Mouse (Mus musculus) retina, postnatal 1 day (tissue): Measurements from ENCODE around the gene March10.
A peak's percentile ranks its signal among the peaks of the same experiment; 100 is the strongest.

ENCODE experiments used
- DNase-seq: peaks from one replicate; pipeline ENCODE4 v3.0.0-alpha.2; 2012

The March10 gene

DNA sequence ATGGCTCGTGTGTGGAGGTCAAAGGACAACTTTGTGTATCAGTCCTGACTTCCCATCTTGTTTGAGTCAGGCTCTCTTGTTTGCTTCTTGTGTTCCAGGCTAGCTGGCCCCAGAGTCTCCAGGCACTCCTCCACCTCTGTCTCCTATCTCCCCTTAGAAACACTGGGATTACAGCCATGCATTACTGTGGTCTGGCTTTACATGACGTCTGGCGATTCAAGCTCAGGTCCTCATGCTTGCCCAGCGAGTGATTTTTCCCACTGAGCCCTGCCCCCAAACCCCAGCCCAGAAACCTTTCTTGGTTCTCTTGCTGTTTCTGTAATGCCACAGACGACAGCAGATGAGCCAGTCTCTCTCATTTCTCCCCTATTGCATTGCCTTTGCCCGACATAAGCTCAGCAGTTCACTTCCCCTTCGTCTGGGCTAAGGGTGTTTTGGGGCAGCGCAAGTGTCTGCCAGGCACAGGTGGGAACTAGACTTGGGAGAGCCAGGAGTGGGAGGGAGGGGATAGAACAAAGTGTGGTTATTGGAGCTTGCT lies 8.0 kb upstream of the March10 start:
- DNase-seq = no peak

- peak; percentile 47 for DNase-seq
These were observed 3.4 kb upstream of the March10 start for GRCm38 (mm10) chr11:105459900-105460299.

- no peak for DNase-seq
These were observed 506 bp upstream of the March10 start for GRCm38 (mm10) chr11:105457041-105457440.

DNA sequence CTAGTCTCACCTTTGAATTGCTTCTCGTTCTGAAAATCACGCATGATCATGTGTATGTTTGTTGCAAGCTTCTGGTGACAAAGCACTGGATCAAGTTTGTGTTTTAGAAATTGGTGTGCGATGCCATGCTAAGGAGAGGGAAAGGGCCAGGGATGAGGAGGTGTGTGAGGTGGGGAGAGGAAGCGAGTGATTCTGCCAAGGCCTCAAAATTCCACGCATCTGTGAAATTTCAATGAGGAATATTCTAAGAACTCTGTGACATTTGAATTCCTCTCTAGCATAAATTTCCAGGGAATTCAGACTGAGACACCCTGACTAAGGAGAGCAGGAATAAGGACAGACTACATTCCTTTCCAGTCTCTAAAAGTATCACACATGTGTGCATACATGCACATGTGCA lies 1.4 kb downstream of the March10 start:
- DNase-seq = no peak

- DNase-seq = no peak
These were observed 3.5 kb downstream of the March10 start for GRCm38 (mm10) chr11:105453084-105453483.

- no peak for DNase-seq
These were observed 4.0 kb downstream of the March10 start for GRCm38 (mm10) chr11:105452504-105452903.

- peak; percentile 39 for DNase-seq
These were observed 4.9 kb downstream of the March10 start for GRCm38 (mm10) chr11:105451553-105452135.

DNA sequence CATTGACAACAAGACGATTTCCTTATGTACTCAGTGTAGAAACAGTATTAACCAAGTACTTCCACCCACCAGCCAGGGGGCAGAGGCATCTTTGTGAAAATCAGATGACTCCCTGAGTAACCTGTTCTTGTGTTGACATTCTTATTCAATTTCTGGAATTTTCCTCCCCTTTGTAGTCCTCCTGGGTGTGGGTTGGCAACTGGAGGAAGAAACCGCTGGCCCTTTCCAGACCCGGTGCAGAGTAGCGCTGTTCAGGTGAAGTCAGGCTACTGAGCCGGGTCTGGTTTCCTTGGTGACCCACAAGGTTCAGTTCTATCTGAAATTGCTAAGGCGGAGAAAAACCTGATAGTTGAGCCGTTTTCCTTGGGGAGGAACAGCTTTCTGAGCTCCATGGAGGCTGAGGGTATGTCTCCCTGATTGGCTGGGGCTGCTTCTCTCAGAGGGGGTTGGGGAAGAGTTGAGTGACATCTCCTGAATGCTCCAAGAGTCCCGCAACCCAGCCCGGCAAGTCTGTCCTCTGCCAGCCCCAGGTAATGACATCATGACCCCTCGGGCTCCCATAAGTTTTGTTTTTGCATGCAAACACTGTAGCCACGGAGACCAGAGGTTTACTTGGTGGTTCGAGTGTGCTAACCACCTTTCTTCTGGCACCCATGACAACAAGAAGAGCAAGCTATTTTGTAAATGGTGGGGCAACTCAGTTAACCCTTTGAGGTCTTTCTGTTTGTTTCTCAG lies 6.8 kb downstream of the March10 start:
- no peak for DNase-seq

DNA sequence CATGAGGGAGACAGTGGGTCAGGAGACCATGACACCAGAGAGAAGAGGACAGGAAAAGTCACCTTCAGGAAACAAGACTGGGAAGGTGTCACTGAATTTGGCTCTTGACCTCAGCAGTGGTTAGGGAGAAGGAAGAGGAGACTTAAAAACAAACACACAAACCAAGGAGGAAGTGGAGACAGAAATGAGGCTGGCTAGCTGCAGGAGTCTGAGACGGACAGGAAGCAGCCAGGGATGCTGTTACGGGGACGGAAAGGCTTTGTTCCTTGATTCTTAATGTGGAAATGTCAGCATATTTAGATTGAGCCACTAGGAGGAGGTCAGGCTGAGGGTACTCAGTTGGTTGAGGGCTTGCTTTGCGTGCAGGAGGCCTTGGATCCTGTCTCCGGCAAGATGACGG lies 8.9 kb downstream of the March10 start:
- DNase-seq = no peak

- no peak for DNase-seq
These were observed 10.3 kb downstream of the March10 start for GRCm38 (mm10) chr11:105446221-105446620.

GRCm38 (mm10) chr11:105445741-105446140 lies 10.8 kb downstream of the March10 start:
- DNase-seq = no peak

DNA sequence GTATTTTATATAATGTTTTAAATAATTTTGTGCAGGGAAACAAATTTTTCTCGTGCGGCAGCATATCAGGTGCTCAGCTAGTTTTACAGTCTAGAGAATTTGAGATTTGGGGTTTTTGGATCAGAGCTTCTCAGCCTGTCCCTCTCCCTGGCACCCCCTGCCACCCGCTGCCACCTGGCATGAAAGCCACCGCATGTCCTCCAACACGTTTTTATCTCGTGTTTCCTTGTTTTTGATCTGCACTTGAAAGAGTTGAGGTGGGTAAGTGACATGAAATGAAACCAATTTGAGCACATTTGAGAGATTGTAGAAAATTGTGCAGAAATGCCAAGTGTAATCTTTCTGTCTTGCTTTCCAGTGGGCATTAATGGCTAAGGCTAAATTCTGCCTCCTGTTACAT lies 11.6 kb downstream of the March10 start:
- DNase-seq = no peak

GRCm38 (mm10) chr11:105443505-105443904 lies 13.0 kb downstream of the March10 start:
- no peak for DNase-seq

DNA sequence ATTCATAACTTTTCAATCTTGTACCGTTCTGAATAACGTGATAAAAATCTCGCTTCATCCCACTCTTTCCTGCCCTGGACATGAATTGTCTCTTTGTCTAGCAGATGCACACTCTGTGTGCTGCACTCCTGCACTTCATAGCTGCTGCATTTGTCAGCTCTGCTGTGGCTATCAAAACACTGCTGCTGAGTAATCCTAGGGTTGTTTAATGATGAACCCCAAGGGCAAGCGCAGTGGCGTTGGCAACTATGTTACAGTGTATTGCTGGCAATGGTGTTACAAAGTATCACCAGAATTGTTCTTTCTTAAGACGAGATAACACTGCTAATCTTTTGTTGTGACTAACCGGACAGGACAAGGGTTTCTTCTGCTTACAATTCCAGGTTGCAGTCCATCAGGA lies 16.7 kb downstream of the March10 start:
- DNase-seq = no peak

DNA sequence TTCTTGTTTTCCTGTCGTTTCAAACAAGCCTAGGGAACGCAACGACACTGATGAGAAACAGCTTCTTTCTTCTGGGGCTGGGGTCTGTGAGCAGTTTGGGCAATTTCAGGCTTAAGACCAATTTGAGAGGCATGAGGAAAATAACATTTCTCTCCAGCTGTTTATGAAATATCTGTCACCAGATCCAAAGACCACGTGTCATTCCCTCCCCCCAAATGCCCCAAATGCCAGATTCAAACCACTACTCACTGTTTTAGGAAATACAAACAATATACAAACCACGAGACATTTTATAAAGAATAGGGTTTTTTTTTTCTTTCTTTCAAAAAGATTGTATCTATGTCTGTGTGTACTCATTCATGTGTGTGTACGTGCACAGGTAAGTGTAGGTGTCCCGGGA lies 17.6 kb downstream of the March10 start:
- DNase-seq = no peak

DNA sequence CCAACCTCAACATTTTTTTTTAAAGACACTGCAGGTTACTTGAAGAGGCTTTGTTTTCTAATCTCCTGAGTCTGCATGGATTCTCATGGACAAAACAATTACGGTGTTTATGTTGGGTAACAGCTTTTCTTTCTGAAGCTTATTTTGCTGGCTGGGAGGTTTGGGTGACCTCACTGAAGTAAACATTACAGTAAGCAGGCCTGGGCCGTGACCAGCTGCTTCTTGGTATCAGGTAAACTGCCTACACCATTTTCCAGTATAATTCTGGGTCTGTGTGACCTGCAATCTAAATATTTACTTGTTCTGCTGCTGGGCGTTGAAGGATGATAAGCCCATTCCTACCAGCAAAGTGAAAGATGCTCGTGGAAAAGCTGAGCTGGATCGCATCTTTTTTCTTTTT lies 30.1 kb downstream of the March10 start:
- DNase-seq = no peak

GRCm38 (mm10) chr11:105424643-105425042 lies 31.9 kb downstream of the March10 start:
- no peak for DNase-seq

- no peak for DNase-seq
These were observed 35.7 kb downstream of the March10 start for GRCm38 (mm10) chr11:105420671-105421450.

DNA sequence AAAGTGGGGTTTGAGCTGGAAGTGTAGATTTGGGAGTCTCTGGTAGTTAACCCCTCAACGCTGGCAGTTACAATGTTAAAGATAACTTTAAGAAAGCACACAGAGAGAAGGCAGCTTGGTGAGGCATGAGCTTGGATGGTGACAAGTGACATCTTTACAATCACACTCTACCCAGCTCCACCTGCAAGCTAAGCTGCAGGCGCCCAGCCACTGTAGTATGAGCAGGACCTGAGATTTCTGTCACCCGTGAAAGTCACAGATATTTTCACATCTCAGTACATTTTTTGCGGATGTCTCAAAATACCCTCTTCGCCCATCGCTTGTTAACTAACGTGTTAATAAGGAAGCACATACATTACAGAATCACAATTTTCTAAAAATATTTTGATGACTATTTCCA lies 36.6 kb downstream of the March10 start:
- no peak for DNase-seq

GRCm38 (mm10) chr11:105414009-105414408 lies 42.5 kb downstream of the March10 start:
- DNase-seq = no peak

DNA sequence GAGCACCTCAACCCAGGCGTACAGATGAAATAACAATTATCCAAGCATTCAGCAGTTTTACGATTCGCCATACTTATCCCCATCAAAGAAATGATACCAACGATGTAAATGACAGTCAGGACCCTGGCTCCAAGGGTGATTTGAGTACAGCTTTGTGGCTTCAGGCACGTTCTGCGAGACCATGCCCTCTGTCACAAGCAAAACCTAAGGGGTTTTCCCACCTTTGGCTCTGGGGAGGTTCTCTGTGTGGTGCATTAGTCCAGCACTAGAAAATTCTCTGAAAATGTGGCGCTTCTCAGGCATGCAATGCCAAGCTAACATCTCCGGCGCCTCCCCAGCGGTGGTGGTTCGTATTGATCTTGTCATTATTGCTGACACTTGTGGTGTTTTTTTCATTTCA lies 47.1 kb downstream of the March10 start:
- DNase-seq = no peak

DNA sequence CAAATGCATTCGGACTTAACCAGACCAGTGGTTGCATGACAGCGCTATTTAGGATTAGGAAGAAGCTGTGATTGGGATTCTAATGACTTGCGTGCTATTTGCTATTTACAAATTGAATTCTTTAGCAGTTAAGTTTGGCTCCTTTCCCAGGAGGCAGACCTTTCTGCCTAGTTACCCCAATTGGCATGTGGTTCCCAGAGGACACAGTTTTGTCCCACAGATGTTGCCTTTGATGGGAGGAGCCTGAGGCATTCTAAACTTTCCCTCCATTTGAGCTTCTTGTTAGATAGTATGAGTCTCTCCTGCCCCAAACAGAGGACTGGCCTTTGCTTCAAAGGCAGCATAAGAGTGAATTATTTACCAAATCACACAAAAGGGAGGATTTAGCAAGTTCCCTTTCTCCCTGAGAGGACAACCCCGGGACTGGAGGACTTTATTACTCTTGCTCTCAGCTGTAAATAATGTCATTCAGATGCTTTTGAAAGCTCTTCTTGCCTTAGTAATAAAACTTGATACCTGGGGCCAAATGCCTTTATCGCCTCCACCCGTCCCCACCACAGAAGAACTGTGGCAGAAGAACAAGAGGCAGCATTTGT lies 48.6 kb downstream of the March10 start:
- DNase-seq = no peak

- DNase-seq = peak; percentile 56
These were observed 54.2 kb downstream of the March10 start for GRCm38 (mm10) chr11:105402355-105402754.
